Mouse (Mus musculus) stomach, postnatal 0 days (tissue): ENCODE data around the gene R3hdm4.

Experiments
- CTCF ChIP-seq: IDR thresholded peaks from 2 replicates; pipeline ENCODE4 v1.5.1; 2016; ENCODE audit warnings: antibody characterized with exemption, low read depth, mild to moderate bottlenecking, moderate library complexity
- EP300 ChIP-seq: optimal IDR thresholded peaks from 2 replicates; pipeline ENCODE3; 2016; ENCODE audit warnings: antibody characterized with exemption

DNA sequence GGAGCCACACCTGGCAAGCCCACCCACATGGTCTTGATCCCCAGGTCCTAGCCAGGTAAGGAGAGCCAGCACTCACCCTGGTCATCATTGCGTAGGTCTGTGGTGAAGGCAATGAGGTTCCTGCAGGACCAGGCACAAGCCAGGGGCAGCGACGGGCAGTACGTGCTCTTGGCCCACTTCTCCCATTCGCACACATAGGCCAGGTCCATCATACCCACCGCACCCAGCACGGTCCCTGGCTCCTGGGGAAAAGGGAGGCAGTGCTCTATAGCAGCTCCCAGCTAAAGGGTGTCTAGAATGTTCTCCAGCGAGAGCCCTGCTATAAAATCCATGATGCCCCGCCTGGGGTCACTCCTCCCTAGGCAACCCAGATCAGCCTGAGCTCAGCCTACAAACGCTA is 13.6 kb downstream of the R3hdm4 start:
- TF ChIP-seq CTCF: no peak
- TF ChIP-seq EP300: no peak
